Mouse (Mus musculus) kidney, postnatal 0 days (tissue): ENCODE results near the gene Lif. TPM values are rescaled to one million over a fixed set of nuclear protein-coding genes. Genes with fewer than 3 reads are reported as not detected.

Experiments
- ATAC-seq: fragments of 200-750 bp; cut with Nextera tagmentation; replicated peaks from 2 replicates; pipeline ENCODE4 v1.8.0; 2017; ENCODE audit warnings: low read depth, moderate number of reproducible peaks, moderate TSS enrichment, moderate library complexity; ENCODE audit not compliant: low FRiP score
- DNase-seq: peaks from one replicate; pipeline ENCODE4 v3.0.0-alpha.2; 2016; ENCODE audit warnings: low spot score
- H3K27ac ChIP-seq: fragments of 300-500 bp; sonication (generic); 2 replicates; pipeline ENCODE4 v1.5.1; 2014; ENCODE audit warnings: mild to moderate bottlenecking
- H3K27me3 ChIP-seq: fragments of 300-500 bp; sonication (generic); 2 replicates; pipeline ENCODE4 v1.6.1; 2014; ENCODE audit warnings: low read length, mixed read lengths; ENCODE audit not compliant: insufficient read depth
- H3K36me3 ChIP-seq: fragments of 300-500 bp; sonication (generic); 2 replicates; pipeline ENCODE4 v1.6.1; 2014; ENCODE audit warnings: low read length, mixed read lengths; ENCODE audit not compliant: insufficient read depth
- H3K4me1 ChIP-seq: fragments of 300-500 bp; sonication (generic); replicated peaks from 2 replicates; pipeline ENCODE4 v1.6.1; 2014; ENCODE audit warnings: antibody characterized with exemption, low read length, mixed read lengths; ENCODE audit not compliant: insufficient read depth
- H3K4me2 ChIP-seq: fragments of 300-500 bp; sonication (generic); 2 replicates; pipeline ENCODE4 v1.6.1; 2014; ENCODE audit warnings: mild to moderate bottlenecking, low read length, moderate library complexity, mixed read lengths
- H3K4me3 ChIP-seq: fragments of 300-500 bp; sonication (generic); replicated peaks from 2 replicates; pipeline ENCODE4 v1.5.1; 2014; ENCODE audit warnings: low read depth, low read length
- H3K9ac ChIP-seq: fragments of 300-500 bp; sonication (generic); 2 replicates; pipeline ENCODE4 v1.6.1; 2014; ENCODE audit warnings: low read depth, low read length
- H3K9me3 ChIP-seq: fragments of 300-500 bp; sonication (generic); replicated peaks from 2 replicates; pipeline ENCODE4 v1.6.1; 2016; ENCODE audit warnings: low read length, inconsistent platforms, mixed read lengths
- CTCF ChIP-seq: IDR thresholded peaks from 2 replicates; pipeline ENCODE4 v1.5.1; 2016; ENCODE audit warnings: antibody characterized with exemption, low read depth, mild to moderate bottlenecking, moderate library complexity
- WGBS: fragments of 180-500 bp; shearing (Covaris S2); extraction: QIAGEN DNeasy Blood & Tissue Kit; methylation state at CpG from one replicate; pipeline ENCODE4 v1.1.7; 2014; 5-methylcytosine and 5-hydroxymethylcytosine counted together
- polyA plus RNA-seq: library from polyadenylated mRNA; unstranded; fragments of >200 nt; fragmentation: Nextera tagmentation; extraction: Ambion mirVana; gene quantifications from 2 replicates; pipeline ENCODE4 v1.2.1, GENCODE M21; 2015

Lif gene
- polyA plus RNA-seq, 1 experiment from 2014 or later = 0.11 TPM

DNA sequence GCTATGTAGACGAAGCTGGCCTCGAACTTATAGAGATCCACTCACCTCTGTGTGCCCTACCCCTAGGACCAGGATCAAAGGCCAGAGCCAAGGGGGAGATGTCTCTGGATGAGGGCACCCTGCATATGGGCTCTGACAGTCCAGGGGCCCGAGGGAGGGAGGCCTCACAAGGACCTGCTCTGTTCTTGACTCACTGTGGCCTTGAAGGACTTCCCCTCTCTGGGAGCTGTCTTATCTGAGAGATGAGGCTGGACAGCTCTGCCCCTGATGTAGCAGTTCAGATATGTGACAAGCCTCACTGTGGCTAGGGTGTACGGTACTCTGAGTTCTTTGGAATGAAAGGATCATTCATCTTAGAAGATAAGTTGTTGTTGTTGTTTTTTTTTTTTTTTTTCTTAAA, 52.3 kb downstream of the Lif start:
- DNase-seq = no peak
- TF ChIP-seq CTCF = no peak
- Histone ChIP-seq H3K9me3 (no peaks in the 10 kb centered on the region), H3K27ac (no peak overlapping the region), H3K36me3 (no peaks in the 10 kb centered on the region), H3K4me1 (0 out of 2 replicates have a peak, but pooled peaks cover 5% of the 10 kb centered on the region), H3K4me2 (no peak overlapping the region), H3K4me3 (no peak overlapping the region), H3K27me3 (no peaks in the 10 kb centered on the region), H3K9ac (no peak overlapping the region)
- 87% methylated on average over 4 of the region's 4 CpGs for WGBS
- ATAC-seq = no peak

GRCm38 (mm10) chr11:4310324-4310723, 53.0 kb downstream of the Lif start:
- H3K4me3 ChIP-seq = no peak overlapping the region
- DNase-seq = peak; percentile 27
- no peak for ATAC-seq
- TF ChIP-seq CTCF = peak; percentile 16; the same call in 1 of the 2 replicates
- WGBS = 81% methylated on average over 4 of the region's 4 CpGs
- H3K36me3 ChIP-seq = no peaks in the 10 kb centered on the region
- H3K27me3 ChIP-seq = no peaks in the 10 kb centered on the region
- H3K4me2 ChIP-seq = no peak overlapping the region
- 0 out of 2 replicates have a peak, but pooled peaks cover 5% of the 10 kb centered on the region for H3K4me1 ChIP-seq
- no peak overlapping the region for H3K27ac ChIP-seq
- H3K9me3 ChIP-seq = no peaks in the 10 kb centered on the region
- no peak overlapping the region for H3K9ac ChIP-seq

GRCm38 (mm10) chr11:4312180-4312579, 54.8 kb downstream of the Lif start:
- no peak for ATAC-seq
- 63% methylated on average over 4 of the region's 4 CpGs for WGBS
- Histone ChIP-seq H3K9ac (no peak overlapping the region), H3K4me3 (no peak overlapping the region), H3K4me1 (0 out of 2 replicates have a peak, but pooled peaks cover 5% of the 10 kb centered on the region), H3K27me3 (no peaks in the 10 kb centered on the region), H3K27ac (no peak overlapping the region), H3K36me3 (no peaks in the 10 kb centered on the region), H3K9me3 (no peaks in the 10 kb centered on the region), H3K4me2 (no peak overlapping the region)
- TF ChIP-seq CTCF = no peak
- no peak for DNase-seq

DNA sequence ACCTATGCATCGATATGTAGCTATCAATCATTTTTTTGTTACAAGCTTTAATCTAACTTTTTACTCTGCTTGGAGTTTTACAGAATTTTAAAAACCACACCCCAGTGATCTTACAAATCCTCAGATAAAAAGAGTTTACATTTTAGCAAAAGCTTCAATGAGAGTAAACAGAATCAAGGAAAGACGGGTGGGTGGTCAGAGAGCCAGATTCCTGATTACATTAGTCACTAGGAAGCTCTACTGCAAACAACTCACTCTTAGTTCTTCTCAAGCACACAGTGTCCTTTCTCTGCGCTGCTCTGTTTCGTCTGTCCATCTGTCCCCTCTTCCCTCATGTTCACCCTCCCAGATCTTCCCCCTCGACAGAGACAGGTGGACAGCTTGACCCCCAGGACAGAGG, 59.9 kb downstream of the Lif start:
- H3K4me1 ChIP-seq = no peaks in the 10 kb centered on the region
- ATAC-seq (no peak), DNase-seq (no peak)
- H3K4me3 ChIP-seq = no peak overlapping the region
- no peak overlapping the region for H3K9ac ChIP-seq
- H3K36me3 ChIP-seq = no peaks in the 10 kb centered on the region
- H3K27me3 ChIP-seq = no peaks in the 10 kb centered on the region
- no peak overlapping the region for H3K4me2 ChIP-seq
- no peak for TF ChIP-seq CTCF
- no peak overlapping the region for H3K27ac ChIP-seq
- WGBS = 64% methylated on average over 5 of the region's 5 CpGs
- H3K9me3 ChIP-seq = no peaks in the 10 kb centered on the region

DNA sequence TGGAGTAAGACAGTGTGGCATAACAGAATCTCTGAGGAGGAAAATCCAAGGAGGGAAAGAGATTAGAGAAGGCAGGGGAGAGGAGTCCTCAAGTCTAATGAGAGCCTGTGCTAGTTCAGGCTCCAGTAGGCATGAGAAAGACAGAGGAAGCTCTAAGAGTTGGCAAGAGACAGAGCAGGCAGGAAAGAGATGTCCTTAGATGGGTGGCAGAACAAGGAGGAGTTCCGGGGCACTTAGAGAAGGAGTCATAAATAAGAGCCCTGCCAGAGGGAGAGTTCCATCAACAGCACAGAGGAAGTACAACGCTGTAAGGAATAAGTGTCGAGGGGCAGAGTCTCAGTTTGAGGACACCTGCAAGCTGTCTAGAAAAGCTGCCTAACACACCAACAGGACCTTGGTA, 60.7 kb downstream of the Lif start:
- Histone ChIP-seq H3K9me3 (no peaks in the 10 kb centered on the region), H3K4me3 (no peak overlapping the region), H3K9ac (no peak overlapping the region), H3K27me3 (no peaks in the 10 kb centered on the region), H3K27ac (no peak overlapping the region), H3K36me3 (no peaks in the 10 kb centered on the region), H3K4me2 (no peak overlapping the region), H3K4me1 (no peaks in the 10 kb centered on the region)
- WGBS = 53% methylated on average over 3 of the region's 3 CpGs
- ATAC-seq (no peak), DNase-seq (no peak)
- no peak for TF ChIP-seq CTCF

GRCm38 (mm10) chr11:4319212-4319955, 62.0 kb downstream of the Lif start:
- DNase-seq (no peak), ATAC-seq (no peak)
- WGBS = 77% methylated on average over 14 of the region's 14 CpGs
- Histone ChIP-seq H3K27ac (no peak overlapping the region), H3K36me3 (no peaks in the 10 kb centered on the region), H3K4me1 (no peaks in the 10 kb centered on the region), H3K4me3 (no peak overlapping the region), H3K4me2 (no peak overlapping the region), H3K27me3 (no peaks in the 10 kb centered on the region), H3K9me3 (no peaks in the 10 kb centered on the region), H3K9ac (no peak overlapping the region)
- TF ChIP-seq CTCF = no peak
